Mouse (Mus musculus) adrenal gland, postnatal 25 days (tissue): ENCODE data around the gene Olfr427. TPM values are rescaled to one million over a fixed set of nuclear protein-coding genes. Genes with fewer than 3 reads are reported as not detected.
"Not testable (repeated sequence)": the region's sequence is repeated elsewhere in the genome, so short reads cannot be mapped to it uniquely, and the experiment has no call there.

Experiments
- DNase-seq: peaks from one replicate; pipeline ENCODE4 v3.0.0; 2021; ENCODE audit warnings: mixed read lengths
- long read RNA-seq: library from polyadenylated mRNA; stranded (forward); transcript quantifications from one replicate; pipeline ENCODE4 v2.0.0, GENCODE M21; 2021
- total RNA-seq: library from RNA; stranded (reverse); gene quantifications from 2 replicates; pipeline ENCODE4 v1.2.3, GENCODE M21; 2021

Gene Olfr427
- not detected in 2 replicates for total RNA-seq
- long read RNA-seq, result 0 reads

GRCm38 (mm10) chr1:174096591-174096990 is at the start of gene Olfr427:
Gene Olfr427, plus strand, starts transcription at chr1:174096891.
- no peak for DNase-seq

- not testable (repeated sequence) for DNase-seq
Measured at GRCm38 (mm10) chr1:174048227-174048626, 48.5 kb upstream of the Olfr427 start.

- DNase-seq, result no peak
Measured at GRCm38 (mm10) chr1:174048893-174049292, 47.8 kb upstream of the Olfr427 start, which contains the start of gene Olfr432. Gene Olfr432, plus strand, starts transcription at chr1:174049205.

- not testable (repeated sequence) for DNase-seq
Measured at GRCm38 (mm10) chr1:174049357-174049756, 47.3 kb upstream of the Olfr427 start.

- DNase-seq, result no peak
Measured at GRCm38 (mm10) chr1:174050532-174050931, 46.2 kb upstream of the Olfr427 start.

- no peak for DNase-seq
Measured at GRCm38 (mm10) chr1:174051515-174051914, 45.2 kb upstream of the Olfr427 start.

GRCm38 (mm10) chr1:174051931-174052536 is 44.7 kb upstream of the Olfr427 start:
- DNase-seq, result no peak

GRCm38 (mm10) chr1:174052981-174053380 is 43.7 kb upstream of the Olfr427 start:
- no peak for DNase-seq

GRCm38 (mm10) chr1:174055248-174055647 is 41.4 kb upstream of the Olfr427 start:
- no peak for DNase-seq

GRCm38 (mm10) chr1:174066305-174066704 is 30.4 kb upstream of the Olfr427 start, which contains the start of gene Olfr430:
Gene Olfr430, plus strand, starts transcription at chr1:174066605.
- no peak for DNase-seq

- no peak for DNase-seq
Measured at GRCm38 (mm10) chr1:174084031-174084430, 12.7 kb upstream of the Olfr427 start, which contains the start of gene Olfr429. Gene Olfr429, plus strand, starts transcription at chr1:174084331.

GRCm38 (mm10) chr1:174103735-174104134 is 7.0 kb downstream of the Olfr427 start:
- no peak for DNase-seq

GRCm38 (mm10) chr1:174121062-174121461 is 24.4 kb downstream of the Olfr427 start, which contains the start of gene Olfr231:
Gene Olfr231, minus strand, starts transcription at chr1:174121162.
- DNase-seq, result no peak

GRCm38 (mm10) chr1:174131217-174131616 is 34.5 kb downstream of the Olfr427 start, which contains the start of gene Olfr424:
Gene Olfr424, plus strand, starts transcription at chr1:174131517.
- no peak for DNase-seq

GRCm38 (mm10) chr1:174131999-174132398 is 35.3 kb downstream of the Olfr427 start:
- no peak for DNase-seq

GRCm38 (mm10) chr1:174141384-174141783 is 44.7 kb downstream of the Olfr427 start:
- no peak for DNase-seq

GRCm38 (mm10) chr1:174146696-174147095 is 50.0 kb downstream of the Olfr427 start:
- DNase-seq, result no peak

GRCm38 (mm10) chr1:174149289-174149688 is 52.6 kb downstream of the Olfr427 start:
- DNase-seq, result no peak

Other genes starting within 250 kb of the Olfr427 start
- 0.97 TPM in 1 of 2 replicates, not detected in the other for gene Ifi211, start 183.8 kb upstream of the Olfr427 start, total RNA-seq
- 17.0 and 19.2 TPM in 2 replicates for gene Mndal, start 154.4 kb upstream of the Olfr427 start, total RNA-seq
- gene Ifi203, start 154.2 kb upstream of the Olfr427 start, total RNA-seq, result 11.9 and 15.6 TPM in 2 replicates
- not detected in 2 replicates for gene Ifi202b, start 114.1 kb upstream of the Olfr427 start, total RNA-seq
- gene Ifi205, start 65.1 kb upstream of the Olfr427 start, total RNA-seq, result 0.97 and 1.3 TPM in 2 replicates
- gene Olfr433, start 56.2 kb upstream of the Olfr427 start, total RNA-seq, result not detected in 2 replicates
- gene Olfr432, start 47.7 kb upstream of the Olfr427 start, total RNA-seq, result not detected in 2 replicates
- not detected in 2 replicates for gene Olfr430, start 30.3 kb upstream of the Olfr427 start, total RNA-seq
- gene Olfr429, start 12.6 kb upstream of the Olfr427 start, total RNA-seq, result not detected in 2 replicates
- not detected in 2 replicates for gene Olfr231, start 24.3 kb downstream of the Olfr427 start, total RNA-seq
- gene Olfr424, start 34.6 kb downstream of the Olfr427 start, total RNA-seq, result not detected in 2 replicates
- not detected in 2 replicates for gene Olfr420, start 58.7 kb downstream of the Olfr427 start, total RNA-seq
- 0.97 and 1.4 TPM in 2 replicates for gene Spta1, start 75.9 kb downstream of the Olfr427 start, total RNA-seq
- gene Olfr419, start 155.2 kb downstream of the Olfr427 start, total RNA-seq, result not detected in 2 replicates
- gene Mptx1, start 233.6 kb downstream of the Olfr427 start, total RNA-seq, result not detected in 2 replicates